Mouse (Mus musculus) stomach, postnatal 0 days (tissue): ENCODE results near the gene Cntnap1.
A peak's percentile ranks its signal among the peaks of the same experiment; 100 is the strongest.

ENCODE experiments used
- CTCF ChIP-seq: IDR thresholded peaks from 2 replicates; pipeline ENCODE4 v1.5.1; 2016; ENCODE audit warnings: antibody characterized with exemption, low read depth, mild to moderate bottlenecking, moderate library complexity
- EP300 ChIP-seq: optimal IDR thresholded peaks from 2 replicates; pipeline ENCODE3; 2016; ENCODE audit warnings: antibody characterized with exemption

GRCm38 (mm10) chr11:101230991-101231871, 60.9 kb downstream of the Cntnap1 start:
- TF ChIP-seq CTCF (peak; percentile 41), EP300 (no peak)
